Mouse (Mus musculus) thymus, postnatal 36 days (tissue): Measurements from ENCODE around the gene Mrpl33.
"Not testable (repeated sequence)": the region's sequence is repeated elsewhere in the genome, so short reads cannot be mapped to it uniquely, and the experiment has no call there.

Experiments used
- DNase-seq, 2 experiments: peaks; one replicate each; pipeline ENCODE4 v3.0.0; 2022; ENCODE audit warnings: mixed read lengths in 2 of 2

The Mrpl33 gene

DNA sequence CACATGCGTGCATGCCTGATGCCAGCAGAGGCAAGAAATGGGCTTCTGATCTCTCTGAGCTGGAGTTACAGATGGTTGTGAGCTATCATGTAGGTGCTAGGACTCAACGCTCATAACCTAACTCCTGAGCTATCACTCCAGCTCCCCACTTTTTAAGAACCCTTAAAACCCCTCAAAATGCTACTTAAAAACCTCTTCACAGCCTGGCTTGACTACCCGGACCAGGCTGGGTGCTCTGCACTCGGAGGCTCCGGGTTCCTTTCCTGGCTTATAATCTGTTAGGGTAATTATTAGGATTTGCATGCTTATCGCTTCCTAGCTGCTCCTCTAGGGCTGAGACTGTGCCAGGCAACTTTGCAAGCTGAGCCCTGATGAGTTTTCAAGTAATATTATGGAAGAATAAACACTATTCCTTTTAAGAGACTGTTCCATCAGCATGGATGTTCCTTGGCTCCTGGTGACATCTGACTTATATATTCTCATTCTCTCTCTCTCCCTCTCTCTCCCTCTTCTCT is 752 bp downstream of the Mrpl33 start:
- DNase-seq: no peak

DNA sequence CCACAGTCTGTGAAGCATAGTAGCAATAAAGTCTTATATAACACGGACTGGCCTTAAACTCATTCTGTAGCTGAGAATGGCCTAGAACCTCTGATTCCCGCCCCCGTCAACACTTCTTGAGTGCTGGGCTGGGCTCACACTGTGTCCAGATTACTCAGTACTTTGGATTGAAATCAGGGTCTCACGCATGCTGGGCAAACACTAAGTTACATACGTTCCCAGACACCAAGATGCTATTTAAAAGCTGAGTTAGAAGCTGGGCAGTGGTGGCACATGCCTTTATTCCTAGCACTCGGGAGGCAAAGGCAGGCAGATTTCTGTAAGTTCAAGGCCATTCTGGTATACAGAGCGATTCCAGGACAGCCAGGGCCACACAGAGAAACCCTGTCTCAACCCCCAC is 1.4 kb downstream of the Mrpl33 start:
- no peak for DNase-seq

DNA sequence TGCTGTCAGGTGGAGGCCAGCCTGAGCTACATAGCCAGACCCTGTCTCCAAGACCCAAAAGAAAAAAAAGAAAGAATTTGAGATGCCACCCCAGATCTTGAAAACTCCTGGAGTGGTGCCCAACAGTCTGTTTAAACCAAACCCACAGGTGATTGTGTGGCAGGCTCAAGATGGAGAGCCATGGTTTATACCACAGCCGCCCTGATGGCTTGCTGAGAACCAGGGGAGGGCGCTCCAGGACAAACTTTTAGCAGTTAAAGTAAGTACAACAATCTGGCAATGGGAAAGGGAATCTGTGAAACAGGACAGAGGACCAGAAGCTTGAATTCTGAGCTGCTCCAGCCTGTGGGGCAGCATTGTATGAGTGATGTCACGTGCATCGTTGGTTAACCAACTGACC is 1.8 kb downstream of the Mrpl33 start:
- DNase-seq: peak; percentile 54 to 55

DNA sequence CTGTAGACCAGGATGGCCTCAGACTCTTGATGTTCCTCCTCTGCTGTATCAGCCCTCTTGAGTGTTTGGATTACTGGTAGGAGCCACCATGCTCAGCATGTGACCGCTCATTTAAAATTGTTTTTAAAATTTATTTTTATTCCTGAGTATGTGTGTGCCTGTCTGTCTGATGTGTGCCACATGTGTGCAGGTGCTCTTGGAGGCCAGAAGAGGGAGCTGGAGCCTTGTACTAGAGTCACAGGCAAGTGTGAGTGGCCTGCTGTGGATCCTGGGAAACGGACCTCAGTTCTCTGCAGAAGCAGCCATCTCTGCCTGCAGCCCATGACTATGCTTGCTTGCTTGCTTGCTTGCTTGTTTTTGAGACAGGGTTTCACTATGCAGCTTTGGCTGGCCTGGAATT is 2.4 kb downstream of the Mrpl33 start:
- no peak for DNase-seq

DNA sequence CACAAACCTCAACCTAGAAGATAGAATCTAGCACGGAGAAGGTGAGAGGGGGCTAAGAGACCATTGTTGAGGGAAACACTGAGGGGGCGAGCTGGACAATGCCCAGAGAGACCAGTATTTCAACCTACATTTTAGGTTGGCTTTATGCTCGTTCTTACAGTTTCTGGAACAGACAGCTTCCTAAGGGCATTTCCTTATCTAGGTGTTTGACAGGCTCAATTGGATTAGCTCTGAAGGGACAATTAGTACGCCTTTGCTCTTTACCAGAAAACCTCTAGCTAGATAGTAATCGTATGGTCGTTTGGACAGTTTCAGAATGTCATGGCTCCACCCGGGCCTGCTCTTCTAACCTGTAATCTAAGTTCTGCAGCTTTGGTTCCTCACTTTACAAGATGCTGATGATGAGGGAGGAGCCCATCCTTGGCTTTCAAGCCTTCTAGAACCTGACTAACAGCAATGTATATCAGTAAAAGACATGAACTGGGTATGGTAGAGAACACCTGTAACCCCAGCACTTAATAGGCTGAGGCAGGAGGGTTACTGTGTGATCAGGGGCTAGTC is 4.5 kb downstream of the Mrpl33 start:
- DNase-seq: no peak

DNA sequence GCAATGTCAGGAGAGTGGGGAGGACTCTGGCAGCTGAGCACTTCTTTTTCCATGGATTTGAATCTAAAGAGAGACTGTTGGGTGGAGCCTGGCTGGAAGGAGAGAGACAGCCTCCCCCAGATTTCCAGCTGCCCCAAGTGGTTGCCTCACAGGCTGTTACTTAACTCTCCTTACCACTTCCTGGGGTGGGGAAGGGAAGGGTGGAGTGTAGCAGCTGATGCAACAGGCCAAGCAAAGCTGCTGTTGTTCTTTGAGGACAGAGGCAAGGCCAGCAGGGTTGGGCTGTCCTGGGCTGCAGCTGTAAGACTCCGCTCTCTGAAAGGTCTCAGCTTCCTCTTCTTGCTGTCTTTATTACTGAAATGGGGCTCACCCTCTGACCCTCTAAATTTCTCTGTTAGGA is 5.6 kb downstream of the Mrpl33 start:
- DNase-seq: peak; percentile 59 to 73

DNA sequence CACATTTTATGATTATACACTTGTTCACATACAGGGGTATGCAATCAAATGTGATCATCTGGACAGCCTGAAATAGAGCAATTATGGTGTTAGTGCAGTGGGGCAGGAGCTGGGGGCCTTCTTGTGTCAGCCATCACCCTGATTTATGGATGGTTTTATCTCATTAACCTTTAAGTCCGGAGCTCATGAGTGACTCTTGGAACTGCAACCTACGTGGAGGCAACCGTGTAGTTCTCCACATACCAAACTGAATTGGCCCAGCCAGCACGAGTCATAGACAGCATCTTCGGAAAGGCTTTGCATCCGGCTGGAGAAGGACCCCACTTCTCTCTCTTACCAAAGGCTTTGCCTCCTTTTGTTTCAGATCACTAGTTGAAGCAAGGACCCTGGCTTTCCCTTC is 7.0 kb downstream of the Mrpl33 start:
- DNase-seq: no peak

- peak; percentile 56 to 74 for DNase-seq
Measured at GRCm38 (mm10) chr5:31606151-31606550, 9.4 kb downstream of the Mrpl33 start.

- no peak for DNase-seq
Measured at GRCm38 (mm10) chr5:31610376-31611086, 13.8 kb downstream of the Mrpl33 start.

DNA sequence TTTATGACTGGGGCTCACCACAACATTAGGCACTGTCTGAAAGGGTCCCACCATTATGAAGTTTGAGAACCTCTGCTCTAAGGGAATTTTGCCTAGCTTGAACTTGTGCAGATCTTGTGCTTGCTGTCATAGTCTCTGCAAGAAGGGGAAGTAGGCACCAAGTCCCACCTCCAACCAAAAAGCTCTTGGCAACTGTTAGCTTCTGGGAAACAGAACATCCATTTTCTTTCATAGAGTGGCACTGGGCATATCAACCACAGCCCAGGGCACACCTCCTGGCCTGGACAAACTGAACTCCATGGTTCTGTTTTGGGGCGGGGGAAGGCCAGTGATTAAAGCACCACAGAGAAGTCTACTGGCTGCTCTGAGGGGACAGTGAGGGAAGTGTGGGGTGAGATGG is 14.5 kb downstream of the Mrpl33 start:
- DNase-seq: no peak

GRCm38 (mm10) chr5:31613852-31614286 is 17.1 kb downstream of the Mrpl33 start:
- peak; percentile 79 to 82 for DNase-seq

GRCm38 (mm10) chr5:31614339-31615025 is 17.7 kb downstream of the Mrpl33 start:
- peak; percentile 35 to 46 for DNase-seq

GRCm38 (mm10) chr5:31620326-31620725 is 23.6 kb downstream of the Mrpl33 start:
- DNase-seq: no peak

- no peak for DNase-seq
Measured at GRCm38 (mm10) chr5:31627117-31627516, 30.4 kb downstream of the Mrpl33 start.

DNA sequence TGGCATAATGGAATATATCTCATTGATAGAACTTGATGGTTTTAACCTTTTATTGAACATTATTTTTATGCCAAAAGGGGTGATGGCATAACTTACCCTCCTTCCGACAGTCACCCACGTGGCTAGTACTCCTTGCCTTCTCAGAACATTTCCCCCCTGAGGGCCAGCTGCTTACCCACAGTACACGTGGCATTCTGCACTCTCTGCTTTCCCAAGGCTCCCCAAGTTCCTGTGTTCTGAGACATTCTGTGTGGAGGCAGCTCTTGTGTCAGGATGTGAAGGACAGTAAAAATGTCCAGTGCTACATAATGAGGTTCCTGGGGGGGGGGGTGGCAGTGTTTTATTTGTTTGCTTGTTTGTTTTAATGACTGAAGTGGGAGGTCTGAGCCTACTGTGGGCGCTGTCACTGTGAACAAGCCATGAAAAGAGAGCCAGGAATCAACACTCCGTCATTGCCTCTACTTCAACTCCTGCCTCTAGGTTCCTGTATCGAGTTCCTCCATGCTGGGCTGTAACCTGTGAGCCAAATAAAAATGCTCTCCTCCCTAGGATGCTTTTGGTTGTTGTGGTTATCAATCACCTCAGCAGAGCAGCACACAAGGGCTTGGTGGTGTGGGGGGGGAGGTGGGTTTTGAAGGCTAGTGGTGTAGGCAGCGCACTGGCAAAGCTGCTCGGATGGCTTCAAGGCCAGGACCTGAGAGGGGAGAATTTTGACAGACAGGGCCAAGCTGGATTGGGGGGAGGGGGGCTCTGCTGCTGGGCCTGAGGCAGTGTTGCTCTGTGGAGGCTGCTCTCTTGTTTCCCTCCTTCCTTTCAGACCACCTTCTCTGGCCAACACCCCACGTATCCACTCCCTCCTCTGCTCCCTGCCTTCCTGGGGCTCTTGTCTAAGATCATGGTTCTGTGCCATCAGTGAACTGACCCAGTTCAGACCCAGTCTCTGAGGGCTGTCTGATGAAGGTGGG is 31.1 kb downstream of the Mrpl33 start:
- DNase-seq: no peak

DNA sequence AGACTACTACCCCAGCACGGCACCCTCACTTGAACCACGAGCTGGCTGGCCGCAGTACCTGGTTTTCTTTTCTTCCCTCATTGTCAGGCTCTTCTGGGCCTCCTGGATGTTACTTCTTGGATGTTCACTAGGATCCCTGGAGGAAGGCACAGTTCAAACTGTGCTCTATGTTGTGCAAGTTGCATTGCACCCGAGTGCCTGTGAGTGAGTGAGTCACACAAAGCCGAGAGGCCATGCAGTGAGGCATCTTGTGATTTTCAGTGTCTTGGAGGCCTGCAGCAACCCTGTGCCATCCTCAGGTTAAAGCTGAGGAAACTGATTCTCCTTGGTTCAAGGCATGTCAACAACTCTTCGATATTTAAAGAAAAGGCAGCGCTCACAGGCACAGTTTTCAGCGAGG is 31.8 kb downstream of the Mrpl33 start:
- DNase-seq: no peak

GRCm38 (mm10) chr5:31630064-31630463 is 33.3 kb downstream of the Mrpl33 start:
- DNase-seq: no peak

DNA sequence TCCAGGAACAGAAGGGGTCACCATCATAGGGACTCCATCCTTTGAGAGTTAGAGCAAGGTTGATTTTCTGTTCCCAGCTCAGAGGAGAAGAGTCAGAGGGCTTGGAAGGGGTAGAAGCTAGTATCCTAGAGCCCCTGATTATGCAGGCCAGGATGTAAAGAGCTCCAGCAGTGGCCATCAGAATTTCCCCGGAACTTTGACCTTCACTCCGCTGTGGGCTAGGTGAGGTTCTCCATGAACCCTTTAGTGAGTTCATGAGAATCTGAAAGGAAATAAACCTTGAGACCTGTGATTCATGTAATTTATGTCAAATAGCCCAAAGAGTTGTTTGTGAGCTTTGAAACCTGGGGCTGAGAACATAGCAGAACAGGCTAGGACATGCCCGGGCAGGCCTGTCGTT is 34.4 kb downstream of the Mrpl33 start:
- DNase-seq: not testable (repeated sequence)

DNA sequence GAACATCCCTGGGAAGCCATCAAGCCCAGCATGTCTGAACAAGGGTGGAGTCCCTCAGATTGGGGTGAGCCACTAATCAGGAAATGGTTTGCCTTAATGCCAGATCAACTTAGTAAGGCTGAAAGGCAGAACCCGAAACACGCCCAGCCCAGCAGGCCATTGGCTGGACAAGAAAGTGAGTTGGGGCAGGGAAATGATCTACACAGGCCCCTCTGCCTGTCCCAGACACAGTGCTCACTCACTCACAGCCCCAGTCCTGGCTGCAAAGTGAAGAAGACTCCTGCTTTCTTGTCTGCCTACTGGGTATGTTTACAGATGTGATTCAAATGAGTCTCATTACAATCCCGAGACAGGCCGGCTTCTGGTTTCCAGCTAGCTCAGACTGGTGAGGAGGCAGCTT is 37.4 kb downstream of the Mrpl33 start:
- DNase-seq: no peak

- DNase-seq: no peak
Measured at GRCm38 (mm10) chr5:31634679-31635078, 37.9 kb downstream of the Mrpl33 start.

DNA sequence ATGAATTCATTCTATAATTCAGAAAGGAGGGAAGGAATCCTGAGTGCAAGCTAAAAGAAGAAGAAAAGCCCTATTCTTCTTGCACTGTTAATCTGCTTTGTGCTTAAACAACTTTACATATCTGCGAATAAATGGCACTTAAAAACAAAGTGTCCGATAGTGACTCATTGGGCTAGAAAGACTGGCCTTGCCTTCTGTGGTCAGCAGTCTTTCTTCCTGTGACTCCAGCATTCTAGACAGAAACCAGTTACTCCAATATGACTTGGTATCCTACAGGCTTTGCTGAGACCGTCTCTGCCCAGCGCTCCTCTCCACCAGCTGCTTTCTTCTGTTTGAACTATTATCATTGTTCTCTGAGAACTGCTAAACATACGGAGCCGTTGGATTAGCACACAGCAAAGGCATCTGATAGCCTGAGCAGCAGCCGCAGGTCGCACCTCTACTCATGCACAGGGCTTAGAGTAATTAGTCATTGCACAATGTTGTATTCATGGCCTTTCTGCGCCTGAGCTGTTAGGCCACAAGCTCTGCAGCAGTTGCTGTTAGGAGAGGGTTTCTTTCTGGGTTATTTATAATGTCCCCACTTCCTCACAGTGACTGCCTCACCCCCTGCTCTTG is 40.0 kb downstream of the Mrpl33 start:
- no peak for DNase-seq

- no peak for DNase-seq
Measured at GRCm38 (mm10) chr5:31640542-31640941, 43.8 kb downstream of the Mrpl33 start.
